Mouse (Mus musculus) thymus, adult 2 months (tissue): Measurements from ENCODE around the gene Pcdh15.

Source experiments
- CTCF ChIP-seq: fragments of 200-500 bp; IDR thresholded peaks from 2 replicates; pipeline ENCODE4 v1.5.1; 2012; ENCODE audit warnings: mild to moderate bottlenecking, control low read depth, low read length, moderate library complexity, borderline replicate concordance; ENCODE audit not compliant: control insufficient read depth, poor library complexity, insufficient read depth; ENCODE audit errors: extremely low read depth
- POLR2A ChIP-seq: fragments of 200-500 bp; IDR thresholded peaks from 2 replicates; pipeline ENCODE4 v1.6.1; 2012; ENCODE audit warnings: mild to moderate bottlenecking, low read length, control low read depth, moderate library complexity; ENCODE audit not compliant: control insufficient read depth, poor library complexity, insufficient read depth; ENCODE audit errors: extremely low read depth

GRCm38 (mm10) chr10:73400426-73400825, 301.3 kb downstream of the Pcdh15 start:
- TF ChIP-seq CTCF = no peak
- TF ChIP-seq POLR2A = no peak
